In the genomic region with DNA sequence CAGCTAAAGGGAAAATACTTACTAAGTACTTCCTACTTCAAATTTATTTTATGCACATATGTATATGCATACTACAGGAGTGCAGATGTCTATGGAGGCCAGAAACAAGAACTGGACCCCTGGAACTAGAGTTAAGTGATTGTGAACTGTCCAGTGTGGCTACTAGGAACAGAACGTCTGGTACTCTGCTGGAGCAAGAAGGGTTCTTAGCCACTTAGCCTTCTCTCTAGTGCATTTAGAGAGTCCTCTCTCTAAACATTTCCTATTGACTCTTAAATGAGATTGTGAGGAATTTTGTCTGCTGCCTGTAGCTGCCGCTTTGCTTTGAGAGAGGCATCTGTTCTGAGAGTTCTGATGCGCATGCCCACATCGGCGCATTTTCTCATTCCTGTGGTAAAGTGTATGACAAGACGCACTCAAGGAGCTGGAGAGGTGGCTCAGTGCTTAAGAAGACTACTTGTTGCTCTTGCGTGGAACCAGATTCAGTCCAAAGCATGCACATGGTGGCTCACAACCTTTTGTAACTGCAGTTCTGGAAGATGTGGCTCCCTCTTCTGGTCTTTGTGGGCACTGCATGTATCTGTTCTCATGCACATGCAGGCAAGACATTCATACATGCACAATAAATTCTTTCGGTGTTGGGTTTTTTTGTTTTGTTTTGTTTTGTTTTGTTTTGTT, we compare ENCODE assay signal across 8 mouse cellular contexts.
A peak's percentile ranks its signal among the peaks of the same experiment; 100 is the strongest.
DNase-seq lines count a peak whose midpoint lies in the region; ATAC-seq lines count a peak whose summit lies in the region.

No protein-coding gene starts in this region.

- ATAC-seq in granulocyte monocyte progenitor cell, adult 5-6 weeks (replicated peaks; ENCODE audit: poor library complexity, severe bottlenecking), result 0 out of 2 replicates have a peak, but pooled peaks have one; percentile 55
- ATAC-seq in megakaryocyte-erythroid progenitor cell, adult 5-6 weeks (replicated peaks; ENCODE audit: low FRiP score, low TSS enrichment, poor library complexity, severe bottlenecking), result no peak

- DNase-seq in cerebellum, adult 11 months, result peak; percentile 4
- DNase-seq in cerebellum, adult 9-11 months, result no peak
- DNase-seq in left cerebral cortex, postnatal 14 days (ENCODE audit: low spot score in 2 of 2), result peak; percentile 35 to 58
- DNase-seq in left cerebral cortex, postnatal 36 days (ENCODE audit: low spot score in 2 of 2), result no peak
- DNase-seq in adrenal gland, postnatal 25 days, result peak; percentile 52
- DNase-seq in lung, postnatal 4 days, result peak; percentile 65 to 83

- intact Hi-C loops in left cerebral cortex, postnatal 14 days (cut with DNase I), result no loop called here
- intact Hi-C loops in left cerebral cortex, postnatal 36 days (cut with DNase I), result no loop called here

Comparison
In these comparisons a context has a peak if more than half of its experiments do, and no peak if none do; other contexts are left out.
1. DNase-seq: peak in cerebellum, adult 11 months (single experiment), left cerebral cortex, postnatal 14 days (2 of 2), adrenal gland, postnatal 25 days (single experiment) and lung, postnatal 4 days (2 of 2); none in cerebellum, adult 9-11 months (single experiment) and left cerebral cortex, postnatal 36 days (0 of 2).